Mouse (Mus musculus): ENCODE data around the gene Farsa. TPM values are rescaled to one million over a fixed set of nuclear protein-coding genes. Genes with fewer than 3 reads are reported as not detected.
A peak's percentile ranks its signal among the peaks of the same experiment; 100 is the strongest.

Farsa gene
- total RNA-seq, 2 experiments from 2014 or later, result 6.0 to 28.8 TPM

- ATAC-seq (replicated peaks; ENCODE audit: low FRiP score, poor library complexity, severe bottlenecking), result peak; percentile 75
Observed at GRCm38 (mm10) chr8:84871376-84872308, 14.9 kb downstream of the Farsa start, which contains the start of gene Syce2. Gene Syce2 (plus strand): TSS chr8:84872111.

GRCm38 (mm10) chr8:84872309-84872965 lies 15.6 kb downstream of the Farsa start:
- ATAC-seq (replicated peaks; ENCODE audit: low FRiP score, poor library complexity, severe bottlenecking), result peak; percentile 73

- no peak for ATAC-seq (replicated peaks; ENCODE audit: low FRiP score, poor library complexity, severe bottlenecking)
Observed at GRCm38 (mm10) chr8:84873016-84873415, 16.2 kb downstream of the Farsa start.

GRCm38 (mm10) chr8:84874339-84874738 lies 17.6 kb downstream of the Farsa start:
- ATAC-seq (replicated peaks; ENCODE audit: low FRiP score, poor library complexity, severe bottlenecking), result no peak

GRCm38 (mm10) chr8:84877297-84878035 lies 20.7 kb downstream of the Farsa start:
- ATAC-seq (replicated peaks; ENCODE audit: low FRiP score, poor library complexity, severe bottlenecking), result no peak

GRCm38 (mm10) chr8:84878915-84879314 lies 22.1 kb downstream of the Farsa start:
- ATAC-seq (replicated peaks; ENCODE audit: low FRiP score, poor library complexity, severe bottlenecking), result peak; percentile 68; the same call in 1 of the 2 replicates

- ATAC-seq (replicated peaks; ENCODE audit: low FRiP score, poor library complexity, severe bottlenecking), result no peak
Observed at GRCm38 (mm10) chr8:84884728-84885127, 27.9 kb downstream of the Farsa start.

GRCm38 (mm10) chr8:84888280-84888679 lies 31.5 kb downstream of the Farsa start:
- ATAC-seq (replicated peaks; ENCODE audit: low FRiP score, poor library complexity, severe bottlenecking), result no peak

- no peak for ATAC-seq (replicated peaks; ENCODE audit: low FRiP score, poor library complexity, severe bottlenecking)
Observed at GRCm38 (mm10) chr8:84889141-84889540, 32.4 kb downstream of the Farsa start.

GRCm38 (mm10) chr8:84892993-84893708 lies 36.4 kb downstream of the Farsa start:
- no peak for ATAC-seq (replicated peaks; ENCODE audit: low FRiP score, poor library complexity, severe bottlenecking)

GRCm38 (mm10) chr8:84893709-84894134 lies 36.9 kb downstream of the Farsa start, which contains the start of gene Gcdh:
Gene Gcdh (minus strand): TSS chr8:84893921.
- peak; percentile 96 for ATAC-seq (replicated peaks; ENCODE audit: low FRiP score, poor library complexity, severe bottlenecking)

GRCm38 (mm10) chr8:84895963-84896362 lies 39.2 kb downstream of the Farsa start:
- ATAC-seq (replicated peaks; ENCODE audit: low FRiP score, poor library complexity, severe bottlenecking), result no peak

- peak; percentile 75 for ATAC-seq (replicated peaks; ENCODE audit: low FRiP score, poor library complexity, severe bottlenecking)
Observed at GRCm38 (mm10) chr8:84901071-84901470, 44.3 kb downstream of the Farsa start.

- ATAC-seq (replicated peaks; ENCODE audit: low FRiP score, poor library complexity, severe bottlenecking), result peak; percentile 67
Observed at GRCm38 (mm10) chr8:84901752-84902151, 45.0 kb downstream of the Farsa start, which contains the start of gene Klf1. Gene Klf1 (plus strand): TSS chr8:84901928.

GRCm38 (mm10) chr8:84902367-84902919 lies 45.7 kb downstream of the Farsa start:
- no peak for ATAC-seq (replicated peaks; ENCODE audit: low FRiP score, poor library complexity, severe bottlenecking)

- ATAC-seq (replicated peaks; ENCODE audit: low FRiP score, poor library complexity, severe bottlenecking), result peak; percentile 60
Observed at GRCm38 (mm10) chr8:84902920-84903661, 46.3 kb downstream of the Farsa start.

- ATAC-seq (replicated peaks; ENCODE audit: low FRiP score, poor library complexity, severe bottlenecking), result no peak
Observed at GRCm38 (mm10) chr8:84904351-84904750, 47.6 kb downstream of the Farsa start.

- ATAC-seq (replicated peaks; ENCODE audit: low FRiP score, poor library complexity, severe bottlenecking), result no peak
Observed at GRCm38 (mm10) chr8:84907037-84907436, 50.2 kb downstream of the Farsa start.
